16 mouse cellular contexts compared by ENCODE assay signal in genomic region chr2:165189546-165189945, GRCm38 (mm10). TPM values are rescaled to one million over a fixed set of nuclear protein-coding genes. Genes with fewer than 3 reads are reported as not detected.
DNase-seq lines count a peak whose midpoint lies in the region; ATAC-seq and TF ChIP-seq lines count a peak whose summit lies in the region.
"Had no signal": no experiment of that assay in that cellular context is flagged by ENCODE, and none has a peak within 500 bp of the region (broad histone marks: within the 10 kb centered on the region; RNA-seq: fewer than 3 reads in every experiment).

No protein-coding gene starts in this region.

- no peak for TF ChIP-seq EP300 in lung, postnatal 0 days (IDR thresholded peaks at IDR 0.05)

- no peaks in the 10 kb centered on the region for H3K36me3 ChIP-seq in lung, postnatal 0 days (ENCODE audit: insufficient read depth, low read length)
- H3K36me3 ChIP-seq in kidney, embryonic 16.5 days (ENCODE audit: insufficient read depth, low read length): no peaks in the 10 kb centered on the region
- no peaks in the 10 kb centered on the region for H3K36me3 ChIP-seq in liver, embryonic 15.5 days (replicated peaks)
- H3K36me3 ChIP-seq: forebrain, embryonic 12.5 days; heart, embryonic 13.5 days; limb, embryonic 13.5 days had no signal

- no peaks in the 10 kb centered on the region for H3K9me3 ChIP-seq in lung, postnatal 0 days (ENCODE audit: low read length)
- H3K9me3 ChIP-seq in kidney, embryonic 16.5 days (ENCODE audit: low read length): no peaks in the 10 kb centered on the region
- no peaks in the 10 kb centered on the region for H3K9me3 ChIP-seq in liver, embryonic 15.5 days (replicated peaks)
- H3K9me3 ChIP-seq: heart, embryonic 13.5 days; limb, embryonic 13.5 days had no signal

- peak; percentile 11 for DNase-seq in lung, postnatal 0 days (ENCODE audit: low spot score)
- DNase-seq in lung, postnatal 14 days: no peak
- peak; percentile 90 to 91 for DNase-seq in adrenal gland, postnatal 36 days
- DNase-seq in retina, postnatal 1 day: no peak
- no peak for DNase-seq in B cell, adult 2 months
- DNase-seq: cerebellum, adult 9-10 months; layer of hippocampus, adult 9-11 months had no signal

- H3K27ac ChIP-seq in lung, postnatal 0 days (ENCODE audit: low read length): no peak overlapping the region
- H3K27ac ChIP-seq in kidney, embryonic 16.5 days (ENCODE audit: low read length): peak overlapping the region; percentile 40; the same call in 1 of the 2 replicates
- no peak overlapping the region for H3K27ac ChIP-seq in liver, embryonic 15.5 days (replicated peaks)
- H3K27ac ChIP-seq: forebrain, embryonic 12.5 days; heart, embryonic 13.5 days; hindbrain, embryonic 14.5 days; limb, embryonic 13.5 days had no signal

- TF ChIP-seq CTCF in lung, postnatal 0 days (IDR thresholded peaks at IDR 0.05): no peak

- no peak overlapping the region for H3K4me2 ChIP-seq in lung, postnatal 0 days (replicated peaks; ENCODE audit: low read depth, low read length)
- no peak overlapping the region for H3K4me2 ChIP-seq in kidney, embryonic 16.5 days (replicated peaks; ENCODE audit: low read depth, low read length)
- no peak overlapping the region for H3K4me2 ChIP-seq in liver, embryonic 15.5 days
- H3K4me2 ChIP-seq: forebrain, embryonic 12.5 days; heart, embryonic 13.5 days; hindbrain, embryonic 14.5 days; limb, embryonic 13.5 days had no signal

- no peaks in the 10 kb centered on the region for H3K27me3 ChIP-seq in lung, postnatal 0 days (replicated peaks; ENCODE audit: insufficient read depth, low read length)
- H3K27me3 ChIP-seq in kidney, embryonic 16.5 days (ENCODE audit: insufficient read depth, low read length): peaks cover 58% of the 10 kb centered on the region
- peaks cover 7% of the 10 kb centered on the region for H3K27me3 ChIP-seq in liver, embryonic 15.5 days

- ATAC-seq in lung, postnatal 0 days: no peak
- peak; percentile 66 for ATAC-seq in kidney, embryonic 16.5 days (ENCODE audit: low FRiP score, low TSS enrichment)
- peak; percentile 44 for ATAC-seq in liver, embryonic 15.5 days (ENCODE audit: insufficient read depth)
- ATAC-seq in cerebellum, adult (ENCODE audit: insufficient number of reproducible peaks, low FRiP score, low TSS enrichment): no peak

- H3K9ac ChIP-seq in lung, postnatal 0 days (replicated peaks; ENCODE audit: low read depth): no peak overlapping the region
- no peak overlapping the region for H3K9ac ChIP-seq in kidney, embryonic 16.5 days (replicated peaks; ENCODE audit: low read length)
- H3K9ac ChIP-seq in liver, embryonic 15.5 days: no peak overlapping the region
- H3K9ac ChIP-seq: forebrain, embryonic 12.5 days; heart, embryonic 13.5 days; hindbrain, embryonic 14.5 days; limb, embryonic 13.5 days had no signal

- no peak overlapping the region for H3K4me3 ChIP-seq in lung, postnatal 0 days (ENCODE audit: low read depth, low read length)
- no peak overlapping the region for H3K4me3 ChIP-seq in kidney, embryonic 16.5 days (ENCODE audit: low read length)
- H3K4me3 ChIP-seq in liver, embryonic 15.5 days (replicated peaks): no peak overlapping the region
- H3K4me3 ChIP-seq: forebrain, embryonic 12.5 days; heart, embryonic 13.5 days; limb, embryonic 13.5 days; myocyte had no signal

- no peaks in the 10 kb centered on the region for H3K4me1 ChIP-seq in lung, postnatal 0 days (ENCODE audit: insufficient read depth, low read depth, low read length)
- H3K4me1 ChIP-seq in kidney, embryonic 16.5 days (ENCODE audit: insufficient read depth, low read length): no peaks in the 10 kb centered on the region
- 0 out of 2 replicates have a peak, but pooled peaks cover 3% of the 10 kb centered on the region for H3K4me1 ChIP-seq in liver, embryonic 15.5 days (replicated peaks)
- H3K4me1 ChIP-seq: heart, embryonic 13.5 days had no signal

- 50% methylated on average over 3 of the region's 3 CpGs for WGBS in lung, postnatal 0 days
- 45% methylated on average over 3 of the region's 3 CpGs for WGBS in kidney, embryonic 16.5 days
- 40% methylated on average over 3 of the region's 3 CpGs for WGBS in liver, embryonic 15.5 days (ENCODE audit: insufficient replicate concordance)

RNA-seq across cellular contexts. Expression of gene Cdh22, which starts 45.1 kb away (rescaled TPM):
- 1.0 and 1.8 TPM in 2 replicates for polyA plus RNA-seq in lung, postnatal 0 days (2015; fragmentation: Nextera tagmentation; extraction: Ambion mirVana)
- total RNA-seq in adrenal gland, postnatal 36 days (2021): 1 to 10 TPM in 1 of 2 experiments, under 1 TPM in 1; 0.79 to 1.9 TPM
- polyA plus RNA-seq in kidney, embryonic 16.5 days (2015; fragmentation: Nextera tagmentation; extraction: Ambion mirVana): 0.77 and 0.98 TPM in 2 replicates
- polyA plus RNA-seq in liver, embryonic 15.5 days (2015; fragmentation: Nextera tagmentation; extraction: Ambion mirVana): not detected in 2 replicates
- total RNA-seq: megakaryocyte-erythroid progenitor cell, adult 5-6 weeks had no signal

Comparison
In these comparisons a context has a peak if more than half of its experiments do, and no peak if none do; other contexts are left out.
1. DNase-seq: peak in lung, postnatal 0 days (single experiment) and adrenal gland, postnatal 36 days (2 of 2); none in lung, postnatal 14 days (single experiment), retina, postnatal 1 day (single experiment) and B cell, adult 2 months (0 of 2).
2. ATAC-seq: peak in kidney, embryonic 16.5 days (single experiment) and liver, embryonic 15.5 days (single experiment); none in lung, postnatal 0 days (single experiment) and cerebellum, adult (single experiment).